Mouse (Mus musculus): Measurements from ENCODE around the gene Hhatl.

The Hhatl gene

DNA sequence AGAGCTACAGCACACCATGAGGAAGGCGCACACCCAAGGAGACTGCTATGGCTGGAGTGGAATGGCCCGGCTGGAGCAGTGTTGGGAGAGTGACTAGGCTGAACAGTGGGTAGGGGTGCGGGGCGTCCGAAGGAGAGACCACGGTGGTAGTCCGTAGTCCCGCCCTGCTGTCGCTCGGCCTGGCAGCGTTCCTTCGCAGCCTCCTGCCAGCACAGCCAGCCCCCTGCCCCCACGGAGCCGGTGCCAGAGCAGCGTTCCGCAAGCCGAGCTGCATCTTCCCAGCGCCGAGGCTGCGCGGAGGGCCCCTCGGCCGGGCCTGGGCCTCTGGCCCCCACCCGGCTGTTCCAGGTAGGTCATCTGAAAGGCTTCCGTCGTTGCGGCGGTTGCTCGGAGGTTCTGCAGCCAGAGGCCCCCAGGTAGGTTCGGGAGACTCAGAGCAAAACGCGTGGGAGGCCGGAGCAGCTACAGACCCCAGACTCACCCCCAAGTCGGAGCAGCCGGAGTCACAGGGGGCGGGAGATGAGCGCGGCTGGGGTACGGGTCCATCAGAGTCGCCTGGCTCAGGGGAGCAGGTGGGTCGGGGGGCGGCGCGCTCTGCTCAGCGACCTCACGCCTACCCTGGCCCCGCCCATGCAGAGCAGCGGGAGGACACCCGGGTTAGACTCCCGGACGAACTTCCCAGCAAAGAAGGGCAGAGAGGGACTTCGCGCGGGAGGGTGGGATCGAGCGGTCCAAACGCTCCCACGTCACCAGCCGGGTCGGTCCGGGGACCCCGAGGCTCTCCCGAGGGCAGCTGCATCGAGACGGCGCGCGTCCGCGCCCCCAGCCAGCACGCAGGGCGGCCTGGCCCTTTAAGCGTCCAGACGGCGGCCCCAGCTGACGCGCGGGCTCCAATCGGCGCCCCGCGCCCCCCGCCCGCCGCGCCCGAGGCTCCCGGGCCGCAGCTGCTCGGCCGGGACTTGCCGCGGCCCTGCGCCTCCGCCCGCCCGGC lies 32.9 kb downstream of the Hhatl start, which contains the start of gene Zfp651:
Zfp651 (plus strand) TSS at position 240 of the 991 bp plus-strand sequence.
- DNase-seq (ENCODE audit: low spot score) = peak; percentile 57

DNA sequence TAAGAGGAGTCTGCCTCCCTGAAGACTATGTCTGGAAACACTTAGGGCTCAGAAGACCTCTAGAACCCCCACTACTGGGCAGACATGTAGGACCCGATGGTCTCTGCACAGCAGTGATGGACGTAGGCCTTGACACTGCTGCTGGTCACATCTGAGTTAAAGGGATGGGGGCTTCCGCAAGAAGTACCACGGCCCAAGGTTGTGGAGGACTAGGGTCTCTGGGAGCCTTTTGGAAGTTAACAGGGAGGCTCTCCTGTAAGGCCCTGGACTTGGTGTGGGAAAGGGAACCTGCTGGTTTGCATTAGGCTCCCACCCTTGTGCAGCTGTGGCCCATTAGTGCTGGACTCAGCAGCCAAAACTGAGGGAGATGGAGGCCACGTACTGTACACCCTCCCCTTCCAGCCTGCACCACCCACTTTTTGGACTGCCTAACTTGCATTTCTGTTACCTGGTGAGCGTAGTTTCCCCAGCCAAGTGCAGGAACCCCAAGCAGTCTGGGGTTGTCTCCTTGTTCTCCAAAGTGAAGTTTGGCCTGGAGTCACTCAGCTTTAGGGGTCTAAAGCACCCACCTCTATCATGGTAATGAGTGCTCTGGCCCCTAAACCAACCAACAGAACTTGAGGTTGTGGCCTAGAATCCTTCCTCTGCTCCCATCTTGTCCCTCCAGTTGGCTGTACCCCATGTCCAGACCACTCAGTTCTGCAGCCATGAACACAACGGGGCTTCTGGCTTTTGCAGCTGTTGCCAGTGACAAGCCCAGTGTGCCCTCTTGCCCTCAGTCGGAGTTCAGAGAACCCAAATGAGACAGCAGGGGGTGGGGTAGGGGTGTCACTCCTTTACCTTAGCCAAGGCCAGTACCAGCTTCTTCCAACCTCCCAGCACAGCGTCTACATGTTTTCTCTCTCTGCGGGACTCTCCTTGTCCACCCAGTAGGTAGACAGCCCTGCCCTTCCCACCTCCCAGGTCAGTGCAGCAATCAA lies 34.2 kb downstream of the Hhatl start:
- DNase-seq (ENCODE audit: low spot score) = no peak

DNA sequence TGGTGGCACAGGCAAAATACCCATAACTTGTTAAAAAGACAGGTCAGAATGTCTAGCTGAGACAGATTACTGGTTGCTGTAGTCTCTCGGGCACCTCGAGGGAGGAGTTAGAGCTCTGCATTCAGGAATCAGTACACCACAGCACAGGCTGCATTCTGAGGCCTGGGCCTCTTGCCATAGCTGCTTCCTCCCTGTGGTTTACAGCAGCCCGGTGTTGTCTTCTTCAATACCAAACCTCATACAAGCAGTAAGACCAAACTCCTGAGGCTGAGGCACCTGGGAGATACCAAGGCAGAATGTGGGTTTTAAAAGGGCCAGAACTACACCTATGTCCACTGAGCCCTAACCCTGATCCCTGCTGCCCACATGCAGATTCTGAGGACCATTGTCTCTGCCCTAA lies 34.9 kb downstream of the Hhatl start:
- DNase-seq (ENCODE audit: low spot score) = no peak

DNA sequence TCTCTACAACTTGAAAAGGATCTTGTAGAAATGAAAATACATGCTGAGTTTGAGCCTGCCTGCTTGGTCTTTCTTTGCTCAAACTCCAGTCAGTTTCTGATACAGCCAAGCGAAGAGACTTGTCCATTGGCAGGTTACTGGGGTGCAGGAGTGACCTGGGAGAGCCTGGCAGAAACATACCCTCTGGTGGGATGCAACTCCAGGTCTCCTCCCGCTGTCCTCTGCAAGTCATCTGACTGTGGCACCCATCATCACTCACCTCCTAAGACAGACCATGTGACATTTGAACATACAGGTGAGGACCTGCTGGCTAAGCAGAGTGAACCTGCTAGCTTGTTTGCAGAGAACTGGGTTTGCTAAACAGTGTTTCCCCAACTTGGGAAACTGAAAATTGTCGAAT lies 35.5 kb downstream of the Hhatl start:
- DNase-seq (ENCODE audit: low spot score) = no peak

DNA sequence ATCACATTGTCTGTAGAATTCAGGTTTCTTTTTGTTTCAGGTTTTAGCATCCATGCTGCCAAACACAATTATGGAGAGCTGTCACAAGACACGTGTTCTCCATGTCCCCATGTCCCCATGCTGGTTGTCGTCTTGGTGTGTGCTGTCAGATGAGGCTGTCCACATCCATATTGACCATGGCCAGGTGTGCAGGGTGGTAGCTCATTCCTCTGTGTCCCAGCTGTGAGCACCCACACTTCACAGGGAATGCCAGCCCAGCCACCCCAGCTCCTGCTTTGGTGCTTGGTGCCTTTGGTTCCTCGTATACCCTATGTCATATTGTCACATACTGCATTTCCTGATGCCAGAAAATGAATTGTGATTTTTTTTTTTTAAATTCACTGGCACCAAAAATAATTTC lies 37.7 kb downstream of the Hhatl start:
- no peak for DNase-seq (ENCODE audit: low spot score)

DNA sequence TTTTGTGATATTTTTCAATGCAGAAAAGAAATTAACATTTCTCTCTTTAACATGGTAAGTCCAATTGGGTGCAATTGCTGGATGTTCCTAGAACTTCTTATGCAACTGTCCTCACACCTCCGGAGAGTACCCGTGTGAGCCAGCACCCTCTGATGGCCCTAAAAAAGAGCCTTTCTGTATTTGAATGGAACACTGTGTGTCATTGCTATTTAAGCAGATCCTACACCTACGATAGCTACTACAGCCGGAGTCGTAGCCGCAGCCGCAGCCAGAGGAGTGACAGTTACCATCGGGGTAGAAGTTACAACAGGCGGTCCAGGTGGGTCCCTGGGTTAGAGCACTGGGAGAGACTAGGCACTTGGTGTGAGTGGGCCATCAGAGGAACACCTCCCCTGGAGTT lies 39.5 kb downstream of the Hhatl start:
- no peak for DNase-seq (ENCODE audit: low spot score)

DNA sequence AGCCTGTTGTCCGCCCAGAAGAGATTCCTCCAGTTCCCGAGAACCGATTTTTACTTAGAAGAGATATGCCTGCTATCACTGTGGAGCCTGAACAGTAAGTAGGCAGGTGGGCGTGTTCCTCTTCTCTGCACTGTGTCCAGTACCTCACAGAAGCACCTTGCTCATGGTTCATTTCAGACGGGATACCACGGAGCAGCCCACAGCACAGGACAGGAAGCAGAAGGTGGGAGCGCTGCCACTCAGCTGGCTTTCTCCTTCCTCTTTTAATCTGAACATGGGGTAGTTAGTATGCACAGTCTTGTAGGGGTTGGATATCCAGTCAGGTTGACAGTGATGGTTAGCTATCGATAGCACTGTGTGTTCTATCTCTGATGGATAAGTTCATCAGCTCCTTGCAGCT lies 48.3 kb downstream of the Hhatl start:
- DNase-seq (ENCODE audit: low spot score) = no peak

DNA sequence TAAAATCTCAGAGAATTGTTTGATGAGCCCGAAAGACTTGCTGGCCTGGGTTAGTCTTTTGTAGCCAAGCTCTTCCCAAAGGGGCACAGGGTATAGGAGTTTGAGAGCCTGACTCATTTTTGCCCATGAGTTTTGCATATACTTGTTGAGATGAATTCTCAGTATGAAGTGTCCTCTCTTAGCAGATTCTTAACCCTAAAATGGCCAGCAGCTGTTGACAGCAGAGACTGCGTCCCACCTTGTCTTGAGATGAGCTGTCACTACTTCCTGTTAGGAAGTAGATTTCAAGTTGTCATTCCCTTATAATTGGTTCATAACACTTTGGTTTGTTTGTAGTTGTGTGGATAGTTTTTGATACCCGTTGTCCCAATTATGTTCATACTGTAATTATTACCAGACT lies 51.1 kb downstream of the Hhatl start:
- DNase-seq (ENCODE audit: low spot score) = no peak

DNA sequence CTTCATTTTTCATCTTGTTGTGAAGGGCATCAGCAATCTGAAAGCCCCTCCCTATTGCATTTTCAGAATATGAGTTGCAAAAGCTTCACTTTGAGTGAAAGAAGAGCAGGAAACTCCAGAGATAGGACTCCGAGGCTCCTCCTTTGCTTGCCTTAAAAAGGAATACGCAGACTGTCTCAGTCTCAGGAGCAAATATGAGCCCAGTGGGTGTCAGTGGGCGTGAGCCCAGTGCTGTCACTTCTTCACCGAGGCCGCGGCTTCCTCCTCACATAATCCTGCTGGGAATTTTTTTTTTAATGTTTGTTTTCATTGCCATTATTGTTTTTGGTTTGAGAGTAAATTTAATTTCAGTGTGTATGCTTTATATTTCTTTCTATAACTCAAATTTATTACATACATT lies 51.8 kb downstream of the Hhatl start:
- no peak for DNase-seq (ENCODE audit: low spot score)
